Mouse (Mus musculus): ENCODE data around the gene Myo1e.

- TF ChIP-seq POLR2A (IDR thresholded peaks at IDR 0.05; ENCODE audit: insufficient read depth, low read depth, low read length), result no peak
- TF ChIP-seq CTCF (IDR thresholded peaks at IDR 0.05; ENCODE audit: insufficient read depth, low read depth, low read length), result no peak
These were observed 25.4 kb upstream of the Myo1e start for GRCm38 (mm10) chr9:70181719-70182118.
